Mouse (Mus musculus): Measurements from ENCODE around the gene Lmnb2.

Gene Lmnb2

GRCm38 (mm10) chr10:80917779-80918434 lies at the start of gene Lmnb2:
TSS of gene Lmnb2 (minus strand) at chr10:80918245.
- no peak for DNase-seq (ENCODE audit: low read depth, low spot score)

- no peak for DNase-seq (ENCODE audit: low read depth, low spot score)
These were observed 49.1 kb upstream of the Lmnb2 start for GRCm38 (mm10) chr10:80967101-80967656.

GRCm38 (mm10) chr10:80966296-80966695 lies 48.3 kb upstream of the Lmnb2 start:
- DNase-seq (ENCODE audit: low read depth, low spot score) = no peak

GRCm38 (mm10) chr10:80963031-80963975 lies 45.3 kb upstream of the Lmnb2 start:
- DNase-seq (ENCODE audit: low read depth, low spot score) = no peak

GRCm38 (mm10) chr10:80962585-80962984 lies 44.5 kb upstream of the Lmnb2 start:
- no peak for DNase-seq (ENCODE audit: low read depth, low spot score)

GRCm38 (mm10) chr10:80962051-80962472 lies 44.0 kb upstream of the Lmnb2 start:
- no peak for DNase-seq (ENCODE audit: low read depth, low spot score)

GRCm38 (mm10) chr10:80960551-80961508 lies 42.8 kb upstream of the Lmnb2 start:
- no peak for DNase-seq (ENCODE audit: low read depth, low spot score)

- no peak for DNase-seq (ENCODE audit: low read depth, low spot score)
These were observed 41.1 kb upstream of the Lmnb2 start for GRCm38 (mm10) chr10:80958979-80959637.

- no peak for DNase-seq (ENCODE audit: low read depth, low spot score)
These were observed 39.7 kb upstream of the Lmnb2 start for GRCm38 (mm10) chr10:80957791-80958190.

GRCm38 (mm10) chr10:80956901-80957300 lies 38.9 kb upstream of the Lmnb2 start:
- no peak for DNase-seq (ENCODE audit: low read depth, low spot score)

- DNase-seq (ENCODE audit: low read depth, low spot score) = no peak
These were observed 38.3 kb upstream of the Lmnb2 start for GRCm38 (mm10) chr10:80956385-80956784.

GRCm38 (mm10) chr10:80955536-80955935 lies 37.5 kb upstream of the Lmnb2 start:
- no peak for DNase-seq (ENCODE audit: low read depth, low spot score)

GRCm38 (mm10) chr10:80954843-80955242 lies 36.8 kb upstream of the Lmnb2 start:
- DNase-seq (ENCODE audit: low read depth, low spot score) = no peak

- no peak for DNase-seq (ENCODE audit: low read depth, low spot score)
These were observed 36.4 kb upstream of the Lmnb2 start for GRCm38 (mm10) chr10:80954415-80954814.

GRCm38 (mm10) chr10:80952449-80952848 lies 34.4 kb upstream of the Lmnb2 start:
- no peak for DNase-seq (ENCODE audit: low read depth, low spot score)

GRCm38 (mm10) chr10:80951761-80952390 lies 33.8 kb upstream of the Lmnb2 start:
- DNase-seq (ENCODE audit: low read depth, low spot score) = no peak

- DNase-seq (ENCODE audit: low read depth, low spot score) = no peak
These were observed 32.3 kb upstream of the Lmnb2 start for GRCm38 (mm10) chr10:80950314-80950713.

- no peak for DNase-seq (ENCODE audit: low read depth, low spot score)
These were observed 31.0 kb upstream of the Lmnb2 start for GRCm38 (mm10) chr10:80949081-80949480.

- DNase-seq (ENCODE audit: low read depth, low spot score) = no peak
These were observed 30.5 kb upstream of the Lmnb2 start for GRCm38 (mm10) chr10:80948570-80948969.

GRCm38 (mm10) chr10:80947802-80948201 lies 29.8 kb upstream of the Lmnb2 start:
- DNase-seq (ENCODE audit: low read depth, low spot score) = no peak

All from brain, embryonic 18.5 days (tissue).